Mouse (Mus musculus): ENCODE measurements at regions not wholly inside any gene's neighbourhood (a gene's known extent, or its start where the extent isn't known, plus 50 kb on each side); places are given as distances from the start of the nearest gene placed in this dataset.

DNA sequence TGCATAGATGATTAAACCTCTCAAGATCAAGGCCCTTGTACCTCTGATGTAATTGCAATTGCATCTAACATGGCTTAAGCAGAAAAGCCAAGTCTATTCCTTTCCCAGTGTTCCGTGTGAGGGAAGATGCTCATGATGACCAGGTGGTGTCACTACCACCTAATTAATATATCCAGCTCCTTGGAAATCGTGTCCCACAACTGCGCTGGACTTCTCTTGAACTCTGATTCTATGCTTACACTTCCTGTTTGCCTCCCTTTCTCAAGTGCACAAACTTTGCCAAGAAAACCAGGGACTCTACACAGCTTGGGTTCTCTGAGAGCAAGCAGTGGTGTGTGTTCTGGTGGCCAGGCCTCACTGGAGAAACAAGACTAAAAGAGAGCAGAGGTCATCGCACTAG, 58.0 kb upstream of the Slc1a1 start:
- H3K36me3 ChIP-seq: no peaks in the 10 kb centered on the region
- peaks cover 3% of the 10 kb centered on the region; the same call in 1 of the 2 replicates for H3K4me1 ChIP-seq
- no peaks in the 10 kb centered on the region for H3K27me3 ChIP-seq
- H3K27ac ChIP-seq: no peak overlapping the region
- WGBS: 23% methylated on average over 4 of the region's 4 CpGs
- no peak overlapping the region for H3K9ac ChIP-seq
- no peak overlapping the region for H3K4me2 ChIP-seq
- ATAC-seq (replicated peaks; ENCODE audit: low FRiP score): no peak; the same call in 1 of the 2 replicates
- no peaks in the 10 kb centered on the region for H3K9me3 ChIP-seq (replicated peaks)
- no peak overlapping the region for H3K4me3 ChIP-seq (replicated peaks)

DNA sequence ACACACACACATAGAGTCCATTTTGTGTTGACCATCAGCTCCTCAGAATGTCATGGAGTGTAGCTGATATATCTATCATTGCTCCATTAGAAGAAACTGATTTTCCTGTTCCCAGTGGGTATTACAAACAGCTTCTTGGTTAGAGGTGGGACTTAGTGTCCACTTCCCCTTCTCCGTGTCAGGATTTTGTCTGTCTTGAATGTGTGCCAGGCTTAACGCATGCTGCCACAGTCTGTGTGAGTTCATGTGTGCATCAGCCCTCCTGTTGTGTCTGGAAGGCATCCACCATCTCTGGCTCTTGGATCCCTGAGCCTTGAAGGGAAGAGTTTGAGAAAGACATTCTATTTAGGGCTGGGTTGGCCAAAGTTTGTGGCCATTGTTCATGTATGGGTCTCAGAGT, 57.2 kb upstream of the Slc1a1 start:
- no peak for ATAC-seq (replicated peaks; ENCODE audit: low FRiP score)
- no peaks in the 10 kb centered on the region for H3K36me3 ChIP-seq
- H3K9me3 ChIP-seq (replicated peaks): no peaks in the 10 kb centered on the region
- no peak overlapping the region for H3K4me2 ChIP-seq
- peaks cover 3% of the 10 kb centered on the region; the same call in 1 of the 2 replicates for H3K4me1 ChIP-seq
- no peak overlapping the region for H3K27ac ChIP-seq
- H3K9ac ChIP-seq: no peak overlapping the region
- WGBS: 61% methylated on average over 2 of the region's 2 CpGs
- no peak overlapping the region for H3K4me3 ChIP-seq (replicated peaks)
- 0 out of 2 replicates have a peak, but pooled peaks cover 2% of the 10 kb centered on the region for H3K27me3 ChIP-seq

DNA sequence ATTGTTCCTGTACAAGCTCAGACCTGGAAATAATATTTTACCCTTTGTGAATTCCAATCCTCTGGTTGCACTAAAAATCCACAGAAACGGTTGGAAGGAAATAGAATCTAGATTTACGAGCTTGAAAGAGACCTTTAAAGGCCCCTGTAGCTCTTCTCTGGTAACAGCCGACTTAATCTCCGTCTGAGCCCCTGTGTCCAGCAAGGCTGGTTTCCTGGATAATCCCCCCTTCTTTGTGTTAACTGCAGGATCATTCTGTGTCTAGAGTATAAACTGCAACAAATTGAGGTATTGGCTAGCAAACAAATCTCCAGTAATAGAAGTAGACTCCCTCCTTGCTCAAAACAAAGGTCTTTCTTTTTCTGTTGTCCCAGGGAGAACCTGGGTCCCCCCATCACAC, 56.5 kb upstream of the Slc1a1 start:
- peaks cover 3% of the 10 kb centered on the region; the same call in 1 of the 2 replicates for H3K4me1 ChIP-seq
- no peaks in the 10 kb centered on the region for H3K36me3 ChIP-seq
- no peak overlapping the region for H3K27ac ChIP-seq
- 0 out of 2 replicates have a peak, but pooled peaks cover 2% of the 10 kb centered on the region for H3K27me3 ChIP-seq
- H3K4me3 ChIP-seq (replicated peaks): no peak overlapping the region
- H3K9me3 ChIP-seq (replicated peaks): no peaks in the 10 kb centered on the region
- 17% methylated on average over 4 of the region's 4 CpGs for WGBS
- no peak for ATAC-seq (replicated peaks; ENCODE audit: low FRiP score)
- H3K4me2 ChIP-seq: no peak overlapping the region
- H3K9ac ChIP-seq: no peak overlapping the region

DNA sequence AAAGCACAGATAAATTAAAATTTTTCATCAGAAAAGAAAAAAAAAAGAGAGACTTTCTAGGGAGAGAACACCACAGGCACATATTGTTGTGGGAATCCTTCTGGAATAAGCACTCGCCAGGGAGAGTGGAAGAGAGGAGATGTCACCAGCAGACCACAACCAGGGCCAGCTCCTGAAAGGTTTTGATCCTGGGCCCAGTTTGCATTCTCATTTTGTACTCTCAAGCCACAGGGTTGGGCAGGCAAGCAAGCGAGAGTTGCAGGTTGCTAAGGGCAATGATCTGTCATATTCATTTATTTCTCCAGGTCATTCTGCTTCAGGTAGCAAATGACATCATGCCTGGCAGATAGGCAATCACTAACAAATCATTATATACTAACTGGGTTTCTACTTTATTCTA, 52.9 kb upstream of the Slc1a1 start:
- Histone ChIP-seq H3K4me3 (replicated peaks) (no peak overlapping the region), H3K9me3 (replicated peaks) (no peaks in the 10 kb centered on the region), H3K4me1 (peaks cover 2% of the 10 kb centered on the region; the same call in 1 of the 2 replicates), H3K27me3 (0 out of 2 replicates have a peak, but pooled peaks cover 2% of the 10 kb centered on the region), H3K27ac (no peak overlapping the region), H3K9ac (no peak overlapping the region), H3K4me2 (no peak overlapping the region), H3K36me3 (no peaks in the 10 kb centered on the region)
- 75% methylated on average over 2 of the region's 2 CpGs for WGBS
- ATAC-seq (replicated peaks; ENCODE audit: low FRiP score): no peak

All from kidney, embryonic 15.5 days (tissue).